Mouse (Mus musculus): Measurements from ENCODE around the gene Acox3.

DNA sequence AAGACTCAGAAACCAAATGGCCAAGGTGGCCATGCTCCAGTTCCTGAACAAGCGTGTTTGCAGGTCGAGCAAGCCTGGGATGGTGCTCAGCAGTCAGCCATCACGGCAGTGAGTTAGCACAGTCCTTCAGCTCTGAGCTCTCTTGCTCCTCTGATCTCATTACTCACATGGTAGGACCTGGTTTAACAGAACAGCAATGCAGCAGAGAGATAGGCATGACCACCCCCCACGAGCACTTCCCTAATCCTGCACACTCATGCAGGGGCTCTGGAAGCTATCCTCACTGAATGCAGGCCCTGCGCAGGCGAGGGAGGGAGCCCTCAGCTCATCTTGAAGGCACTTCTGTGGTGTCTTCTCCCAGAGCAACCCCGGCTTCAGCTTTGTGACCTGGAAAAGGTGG is 26.4 kb upstream of the Acox3 start:
- no peak for TF ChIP-seq CTCF (conservative IDR thresholded peaks at IDR 0.05; ENCODE audit: insufficient read depth, insufficient read length, low read depth, low read length)
- TF ChIP-seq POLR2A (IDR thresholded peaks at IDR 0.05; ENCODE audit: low read depth, low read length), result no peak
